Mouse (Mus musculus): ENCODE measurements around the gene Gigyf1.

Gigyf1 gene

GRCm38 (mm10) chr5:137512847-137513794, 5.2 kb upstream of the Gigyf1 start:
- in situ Hi-C loops (cut with MboI, MseI) = loop anchor here (10.0 kb wide), 1 partner anchor 242 kb away; no protein-coding TSS in a partner anchor

- in situ Hi-C loops (cut with MboI, MseI) = loop anchor here (10.0 kb wide), 1 partner anchor 241 kb away; no protein-coding TSS in a partner anchor
Measured at GRCm38 (mm10) chr5:137513951-137514721, 4.2 kb upstream of the Gigyf1 start.

GRCm38 (mm10) chr5:137514811-137515210, 3.5 kb upstream of the Gigyf1 start:
- in situ Hi-C loops (cut with MboI, MseI) = loop anchor here (10.0 kb wide), 1 partner anchor 240 kb away; no protein-coding TSS in a partner anchor

GRCm38 (mm10) chr5:137519691-137520550, 1.6 kb downstream of the Gigyf1 start:
- in situ Hi-C loops (cut with MboI, MseI) = loop anchor here (5.0 to 10.0 kb wide), 2 partner anchors 235 to 647 kb away; no protein-coding TSS in a partner anchor

- in situ Hi-C loops (cut with MboI, MseI) = loop anchor here (5.0 kb wide), 1 partner anchor 645 kb away; no protein-coding TSS in a partner anchor
Measured at GRCm38 (mm10) chr5:137521861-137522260, 3.5 kb downstream of the Gigyf1 start.

GRCm38 (mm10) chr5:137522711-137523110, 4.4 kb downstream of the Gigyf1 start:
- in situ Hi-C loops (cut with MboI, MseI) = loop anchor here (5.0 kb wide), 1 partner anchor 645 kb away; no protein-coding TSS in a partner anchor

- in situ Hi-C loops (cut with MboI, MseI) = loop anchor here (5.0 kb wide), 1 partner anchor 644 kb away; no protein-coding TSS in a partner anchor
Measured at GRCm38 (mm10) chr5:137523396-137524250, 5.3 kb downstream of the Gigyf1 start.

- in situ Hi-C loops (cut with MboI, MseI) = loop anchor here (5.0 kb wide), 1 partner anchor 643 kb away; no protein-coding TSS in a partner anchor
Measured at GRCm38 (mm10) chr5:137524251-137524515, 5.8 kb downstream of the Gigyf1 start.

- in situ Hi-C loops (cut with MboI, MseI) = loop anchor here (5.0 kb wide), 1 partner anchor 643 kb away; no protein-coding TSS in a partner anchor
Measured at GRCm38 (mm10) chr5:137524671-137525070, 6.3 kb downstream of the Gigyf1 start.

- in situ Hi-C loops (cut with MboI, MseI) = no loop called here
Measured at GRCm38 (mm10) chr5:137525511-137525910, 7.2 kb downstream of the Gigyf1 start.

GRCm38 (mm10) chr5:137526192-137526936, 8.0 kb downstream of the Gigyf1 start:
- in situ Hi-C loops (cut with MboI, MseI) = no loop called here

GRCm38 (mm10) chr5:137527413-137527812, 9.1 kb downstream of the Gigyf1 start:
- in situ Hi-C loops (cut with MboI, MseI) = no loop called here

- in situ Hi-C loops (cut with MboI, MseI) = no loop called here
Measured at GRCm38 (mm10) chr5:137528247-137528968, 10.1 kb downstream of the Gigyf1 start.

- in situ Hi-C loops (cut with MboI, MseI) = no loop called here
Measured at GRCm38 (mm10) chr5:137529221-137529995, 11.1 kb downstream of the Gigyf1 start.

GRCm38 (mm10) chr5:137530075-137530474, 11.7 kb downstream of the Gigyf1 start:
- in situ Hi-C loops (cut with MboI, MseI) = loop anchor here (5.0 kb wide), 2 partner anchors 67 to 247 kb away; partner anchors contain the start of gene Ppp1r35

- in situ Hi-C loops (cut with MboI, MseI) = loop anchor here (5.0 kb wide), 2 partner anchors 66 to 246 kb away; partner anchors contain the start of gene Ppp1r35
Measured at GRCm38 (mm10) chr5:137530588-137531413, 12.5 kb downstream of the Gigyf1 start.
